Mouse (Mus musculus) heart, embryonic 14.5 days (tissue): ENCODE measurements around the gene Slc16a1. TPM values are rescaled to one million over a fixed set of nuclear protein-coding genes. Genes with fewer than 3 reads are reported as not detected.

Experiments used
- ATAC-seq: fragments of 200-750 bp; cut with Nextera tagmentation; 2 replicates; pipeline ENCODE4 v1.8.0; 2017; ENCODE audit warnings: low read depth, moderate TSS enrichment; ENCODE audit not compliant: insufficient number of reproducible peaks, insufficient read depth, low FRiP score
- H3K27ac ChIP-seq, 2 experiments: fragments of 200-500 bp in 1 of 2; fragments of 300-500 bp in 1 of 2; sonication (generic) in 1 of 2; replicated peaks in 1 of 2; 2 replicates each; pipeline ENCODE4 v1.5.1; 2012 to 2014; ENCODE audit warnings: low read depth in 2 of 2, low read length in 2 of 2, control low read depth in 1 of 2, mild to moderate bottlenecking in 1 of 2, mixed read lengths in 1 of 2; ENCODE audit not compliant: control insufficient read depth in 1 of 2, insufficient read depth in 1 of 2
- H3K27me3 ChIP-seq: fragments of 300-500 bp; sonication (generic); 2 replicates; pipeline ENCODE4 v1.6.1; 2014; ENCODE audit warnings: mild to moderate bottlenecking, low read length, control low read depth; ENCODE audit not compliant: control insufficient read depth, insufficient read depth
- H3K36me3 ChIP-seq: fragments of 300-500 bp; sonication (generic); 2 replicates; pipeline ENCODE4 v1.6.1; 2014; ENCODE audit warnings: mild to moderate bottlenecking, control low read depth, low read length, mixed read lengths; ENCODE audit not compliant: control insufficient read depth, insufficient read depth
- H3K4me1 ChIP-seq, 2 experiments: fragments of 200-500 bp in 1 of 2; fragments of 300-500 bp in 1 of 2; sonication (generic) in 1 of 2; 2 replicates each; pipeline ENCODE4 v1.6.1; 2012 to 2014; ENCODE audit warnings: low read length in 2 of 2, control low read depth in 1 of 2, mixed read lengths in 1 of 2; ENCODE audit not compliant: control insufficient read depth in 2 of 2, insufficient read depth in 2 of 2
- H3K4me2 ChIP-seq: fragments of 300-500 bp; sonication (generic); 2 replicates; pipeline ENCODE4 v1.6.1; 2014; ENCODE audit warnings: mild to moderate bottlenecking, low read length
- H3K4me3 ChIP-seq, 2 experiments: fragments of 200-500 bp in 1 of 2; fragments of 300-500 bp in 1 of 2; sonication (generic) in 1 of 2; 2 replicates each; pipeline ENCODE4 v1.5.1; 2012 to 2014; ENCODE audit warnings: low read length in 2 of 2, mild to moderate bottlenecking in 2 of 2, control low read depth in 1 of 2, low read depth in 1 of 2, moderate library complexity in 1 of 2; ENCODE audit not compliant: control insufficient read depth in 1 of 2, insufficient read depth in 1 of 2
- H3K9ac ChIP-seq: fragments of 300-500 bp; sonication (generic); 2 replicates; pipeline ENCODE4 v1.6.1; 2014; ENCODE audit warnings: mild to moderate bottlenecking, low read length
- H3K9me3 ChIP-seq: fragments of 300-500 bp; sonication (generic); 2 replicates; pipeline ENCODE4 v1.6.1; 2016; ENCODE audit warnings: low read length, control low read depth; ENCODE audit not compliant: control insufficient read depth
- WGBS: fragments of 180-500 bp; shearing (Covaris S2); extraction: QIAGEN DNeasy Blood & Tissue Kit; methylation state at CpG from one replicate; pipeline ENCODE4 v1.1.7; 2014; 5-methylcytosine and 5-hydroxymethylcytosine counted together
- polyA plus RNA-seq: library from polyadenylated mRNA; unstranded; fragments of >200 nt; fragmentation: Nextera tagmentation; extraction: Ambion mirVana; gene quantifications from 2 replicates; pipeline ENCODE4 v1.2.1, GENCODE M21; 2014

The Slc16a1 gene
- polyA plus RNA-seq, 1 experiment from 2014 or later = 82.5 TPM

DNA sequence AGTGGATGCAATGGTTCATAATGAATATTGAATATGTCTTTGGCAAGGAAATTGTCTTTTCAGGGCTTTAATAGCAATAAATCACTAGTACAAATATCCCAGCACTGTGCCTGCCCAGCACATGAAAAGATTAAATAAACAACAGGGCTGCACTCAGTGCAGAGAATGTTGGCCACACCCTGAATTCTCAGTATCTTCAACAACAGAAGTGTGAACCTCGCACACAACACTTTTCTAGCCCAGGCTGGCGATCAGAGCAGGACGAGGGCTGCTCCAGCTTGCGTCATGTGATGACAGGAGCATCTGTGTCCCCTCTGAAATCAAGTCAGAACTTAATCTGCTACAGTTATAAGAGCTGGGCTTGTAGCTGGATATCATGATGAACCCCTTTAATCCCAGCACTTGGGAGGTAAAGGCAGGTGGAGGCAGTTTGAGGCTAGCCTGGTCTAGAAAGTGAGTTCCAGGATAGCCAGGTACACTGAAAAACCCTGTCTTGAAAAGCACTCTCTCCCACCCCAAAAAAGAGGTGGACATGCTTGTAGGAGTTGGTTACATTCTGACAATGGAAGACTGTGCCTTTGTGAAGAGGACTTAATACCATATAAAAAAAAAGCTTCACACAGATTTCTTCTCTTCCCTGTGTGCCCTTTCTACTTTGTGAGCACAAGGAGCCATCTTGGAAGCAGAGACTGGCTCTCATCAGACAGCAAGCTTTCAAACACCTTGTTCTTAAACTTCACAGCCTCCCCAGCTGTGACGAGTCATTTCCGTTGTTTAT, 27.8 kb upstream of the Slc16a1 start:
- Histone ChIP-seq H3K4me2 (no peak overlapping the region), H3K36me3 (no peaks in the 10 kb centered on the region), H3K27me3 (no peaks in the 10 kb centered on the region), H3K9ac (no peak overlapping the region), H3K27ac (no peak overlapping the region; a peak in 1 of 4 replicates), H3K4me1 (peaks cover 10 to 19% of the 10 kb centered on the region in 2 experiments; a peak in 3 of 4 replicates), H3K9me3 (no peaks in the 10 kb centered on the region), H3K4me3 (no peak overlapping the region)
- WGBS = 49% methylated on average over 6 of the region's 6 CpGs
- no peak for ATAC-seq

DNA sequence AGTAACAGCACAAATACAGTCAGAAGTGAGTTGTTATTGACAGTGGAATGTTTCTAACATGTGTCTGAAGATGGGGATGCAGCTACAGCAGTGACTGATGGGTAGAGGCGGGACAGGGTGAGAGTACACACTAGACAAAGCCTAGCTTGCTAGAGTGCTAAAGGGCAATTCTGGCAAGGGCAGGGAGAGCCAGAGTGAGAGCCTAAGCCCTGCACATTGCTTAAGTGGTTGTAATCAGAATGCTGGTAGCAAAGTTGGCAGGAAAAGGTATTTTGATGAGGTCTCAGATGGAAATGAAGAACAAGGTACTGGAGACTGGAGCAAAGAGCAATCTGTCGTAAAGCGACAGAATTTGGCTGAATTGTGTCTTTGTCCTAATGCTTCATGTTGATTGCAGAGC, 26.5 kb upstream of the Slc16a1 start:
- H3K4me1 ChIP-seq = peaks cover 10 to 24% of the 10 kb centered on the region in 2 experiments
- no peak overlapping the region for H3K9ac ChIP-seq
- H3K36me3 ChIP-seq = no peaks in the 10 kb centered on the region
- no peak overlapping the region for H3K27ac ChIP-seq
- H3K27me3 ChIP-seq = no peaks in the 10 kb centered on the region
- WGBS = 85% methylated on average over 3 of the region's 3 CpGs
- no peaks in the 10 kb centered on the region for H3K9me3 ChIP-seq
- H3K4me2 ChIP-seq = no peak overlapping the region
- no peak overlapping the region for H3K4me3 ChIP-seq
- no peak for ATAC-seq

DNA sequence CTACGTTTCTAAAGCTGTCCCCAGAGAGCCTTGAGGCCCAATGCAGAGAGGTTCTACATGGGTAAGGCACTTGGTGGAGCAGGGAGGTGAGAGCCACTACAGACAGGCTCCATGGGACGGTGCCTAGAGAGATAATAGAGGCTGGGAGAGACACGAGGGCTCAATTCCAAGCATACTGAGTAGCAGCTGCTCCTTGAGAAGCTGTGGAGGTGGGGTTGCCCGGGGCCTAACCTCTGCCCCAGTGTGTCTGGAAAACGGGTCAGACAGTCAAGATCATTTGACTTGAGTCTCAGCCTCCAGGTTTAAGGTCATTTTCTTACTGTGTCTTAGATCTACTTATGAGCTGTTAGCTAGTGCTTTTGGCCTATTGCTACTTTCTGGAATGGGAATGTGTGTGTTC, 25.4 kb upstream of the Slc16a1 start:
- no peaks in the 10 kb centered on the region for H3K27me3 ChIP-seq
- H3K4me3 ChIP-seq = no peak overlapping the region
- no peaks in the 10 kb centered on the region for H3K9me3 ChIP-seq
- ATAC-seq = no peak
- WGBS = 43% methylated on average over 5 of the region's 5 CpGs
- no peak overlapping the region for H3K27ac ChIP-seq
- no peaks in the 10 kb centered on the region for H3K36me3 ChIP-seq
- H3K4me2 ChIP-seq = no peak overlapping the region
- H3K9ac ChIP-seq = no peak overlapping the region
- H3K4me1 ChIP-seq = peaks cover 10 to 24% of the 10 kb centered on the region in 2 experiments

DNA sequence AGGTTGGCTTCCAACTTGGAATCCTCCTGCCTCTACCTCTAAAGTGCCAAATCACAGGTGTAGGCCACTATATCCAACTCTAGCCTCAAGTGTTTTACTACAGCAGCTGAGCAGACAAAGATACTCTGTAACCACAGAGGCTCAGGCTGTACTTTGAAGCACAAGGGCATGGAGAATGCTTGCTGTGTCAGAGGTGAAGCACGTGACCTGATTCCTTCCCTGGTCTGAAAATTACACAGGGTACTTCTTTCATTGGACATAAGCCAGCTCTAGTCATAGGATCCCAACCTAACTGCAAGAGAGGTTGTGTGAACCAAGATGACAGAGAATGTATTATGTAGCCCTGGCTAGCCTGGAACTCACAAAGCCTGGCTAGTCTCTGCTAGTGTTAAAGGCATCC, 24.4 kb upstream of the Slc16a1 start:
- H3K9ac ChIP-seq = no peak overlapping the region
- no peak overlapping the region for H3K27ac ChIP-seq
- H3K4me2 ChIP-seq = no peak overlapping the region
- H3K4me3 ChIP-seq = no peak overlapping the region
- no peaks in the 10 kb centered on the region for H3K9me3 ChIP-seq
- H3K4me1 ChIP-seq = peaks cover 10 to 24% of the 10 kb centered on the region in 2 experiments
- no peaks in the 10 kb centered on the region for H3K36me3 ChIP-seq
- WGBS = 65% methylated on average over 1 of the region's 1 CpGs
- no peak for ATAC-seq
- no peaks in the 10 kb centered on the region for H3K27me3 ChIP-seq

DNA sequence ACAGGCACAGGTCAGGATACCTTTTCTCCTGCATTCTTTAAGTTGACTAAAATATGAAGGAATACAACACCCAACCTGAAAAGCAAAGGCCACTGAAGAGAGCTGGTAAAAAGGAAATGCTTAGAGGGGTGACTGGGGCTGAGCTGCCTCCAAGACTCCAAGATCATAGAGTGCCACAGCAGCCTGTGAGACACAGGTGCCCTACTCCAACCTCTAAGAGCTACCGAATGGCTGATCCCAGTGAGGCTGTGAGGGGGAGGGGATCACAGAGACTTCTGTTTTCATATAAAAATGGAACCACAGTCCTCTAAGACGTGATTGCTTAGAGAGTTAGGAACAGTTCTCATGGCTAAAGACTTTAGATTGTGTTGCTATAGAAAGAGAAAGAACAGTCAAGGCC, 23.3 kb upstream of the Slc16a1 start:
- no peak for ATAC-seq
- no peaks in the 10 kb centered on the region for H3K27me3 ChIP-seq
- 69% methylated on average over 2 of the region's 2 CpGs for WGBS
- H3K36me3 ChIP-seq = no peaks in the 10 kb centered on the region
- no peak overlapping the region for H3K4me2 ChIP-seq
- H3K9me3 ChIP-seq = no peaks in the 10 kb centered on the region
- H3K27ac ChIP-seq = no peak overlapping the region
- H3K4me1 ChIP-seq = peaks cover 8 to 18% of the 10 kb centered on the region in 2 experiments
- H3K4me3 ChIP-seq = no peak overlapping the region
- H3K9ac ChIP-seq = no peak overlapping the region

DNA sequence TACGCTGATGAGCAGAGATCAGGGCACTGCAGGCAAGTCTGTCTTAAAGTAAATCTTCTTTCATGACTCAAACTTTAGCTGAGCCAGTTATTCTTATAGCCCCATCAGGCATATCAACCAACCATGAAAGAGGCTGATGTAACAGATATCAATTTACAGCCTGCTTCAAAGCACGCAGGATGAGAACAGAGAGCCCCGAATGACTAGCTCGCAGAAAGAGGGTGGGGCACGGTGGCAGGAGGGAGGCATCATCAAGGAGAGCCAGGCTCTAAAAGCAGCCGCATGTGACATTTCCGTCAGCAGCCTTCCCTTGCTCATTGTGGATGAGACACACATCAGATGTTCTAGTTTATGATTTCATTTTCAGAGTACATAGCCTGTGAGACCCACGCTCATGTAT, 22.3 kb upstream of the Slc16a1 start:
- ATAC-seq = no peak
- Histone ChIP-seq H3K4me2 (no peak overlapping the region), H3K36me3 (no peaks in the 10 kb centered on the region), H3K9ac (no peak overlapping the region), H3K4me3 (no peak overlapping the region), H3K4me1 (peaks cover 5 to 13% of the 10 kb centered on the region in 2 experiments), H3K27me3 (no peaks in the 10 kb centered on the region), H3K27ac (no peak overlapping the region), H3K9me3 (no peaks in the 10 kb centered on the region)
- 43% methylated on average over 8 of the region's 8 CpGs for WGBS

DNA sequence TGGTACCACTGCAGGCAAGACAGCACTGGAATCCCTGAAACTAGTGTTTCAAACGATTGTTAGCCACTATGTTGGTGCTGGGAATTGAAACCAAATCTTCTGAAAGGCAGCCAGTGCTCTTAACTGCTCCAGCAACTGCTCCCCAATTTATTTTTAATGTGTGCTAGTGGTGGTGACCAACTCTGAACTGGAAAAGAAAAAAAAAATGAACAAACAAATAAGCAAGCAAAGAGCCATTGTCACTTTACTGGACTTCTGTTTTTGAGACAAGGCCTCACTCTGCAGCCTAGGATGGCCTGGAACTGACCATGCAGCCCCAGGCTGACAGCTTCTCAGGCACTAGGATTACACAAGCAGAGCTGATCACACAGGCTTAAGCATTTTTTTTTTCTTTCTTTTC, 16.6 kb upstream of the Slc16a1 start:
- Histone ChIP-seq H3K9ac (no peak overlapping the region), H3K4me2 (no peak overlapping the region), H3K4me3 (no peak overlapping the region), H3K27ac (no peak overlapping the region), H3K36me3 (no peaks in the 10 kb centered on the region), H3K27me3 (no peaks in the 10 kb centered on the region), H3K9me3 (no peaks in the 10 kb centered on the region), H3K4me1 (no peaks in the 10 kb centered on the region)
- ATAC-seq = no peak
- 68% methylated on average over 1 of the region's 1 CpGs for WGBS

DNA sequence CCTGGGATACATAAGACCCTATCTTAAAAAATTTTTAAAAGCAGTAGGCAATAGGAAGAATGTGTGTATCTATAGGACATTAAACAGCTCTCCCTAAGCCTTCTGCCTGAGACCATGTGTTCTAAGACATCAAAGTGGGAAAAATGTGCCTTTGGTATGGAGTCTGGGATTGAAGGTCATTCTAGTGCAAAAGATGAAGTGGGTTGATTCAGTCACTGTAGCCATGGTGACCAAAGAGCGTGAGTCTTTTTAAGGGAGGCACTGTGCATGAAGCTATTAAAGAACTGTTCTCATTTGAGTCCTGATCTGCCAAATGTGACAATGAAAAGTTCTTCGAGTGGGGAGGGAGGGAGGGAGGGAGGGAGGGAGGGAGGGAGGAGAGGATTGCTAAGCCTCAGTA, 8.7 kb upstream of the Slc16a1 start:
- H3K9me3 ChIP-seq = no peaks in the 10 kb centered on the region
- no peaks in the 10 kb centered on the region for H3K27me3 ChIP-seq
- no peak overlapping the region for H3K4me3 ChIP-seq
- H3K4me1 ChIP-seq = no peaks in the 10 kb centered on the region
- no peak for ATAC-seq
- H3K4me2 ChIP-seq = no peak overlapping the region
- no peak overlapping the region for H3K27ac ChIP-seq
- WGBS = 58% methylated on average over 2 of the region's 2 CpGs
- no peak overlapping the region for H3K9ac ChIP-seq
- no peaks in the 10 kb centered on the region for H3K36me3 ChIP-seq
